Mouse (Mus musculus) left cerebral cortex, adult 18-20 months (tissue): ENCODE results near the gene Csad. TPM values are rescaled to one million over a fixed set of nuclear protein-coding genes. Genes with fewer than 3 reads are reported as not detected.
A peak's percentile ranks its signal among the peaks of the same experiment; 100 is the strongest.
"Not testable (repeated sequence)": the region's sequence is repeated elsewhere in the genome, so short reads cannot be mapped to it uniquely, and the experiment has no call there.

Experiments used
- DNase-seq, 2 experiments: peaks; one replicate each; pipeline ENCODE4 v3.0.0; 2021 to 2022; ENCODE audit warnings: low spot score in 2 of 2, mixed read lengths in 1 of 2
- total RNA-seq, 2 experiments: library from RNA; stranded (reverse); gene quantifications; 2 replicates each; pipeline ENCODE4 v1.2.3; 2021

Gene Csad
- total RNA-seq, 2 experiments from 2014 or later, result 28.5 to 30.6 TPM

- DNase-seq, result no peak
These were observed 38.9 kb downstream of the Csad start for GRCm38 (mm10) chr15:102165468-102166100.

GRCm38 (mm10) chr15:102163900-102164693 is 40.4 kb downstream of the Csad start:
- no peak for DNase-seq

GRCm38 (mm10) chr15:102160415-102161060 is 44.0 kb downstream of the Csad start:
- no peak for DNase-seq

GRCm38 (mm10) chr15:102156836-102157235 is 47.7 kb downstream of the Csad start:
- DNase-seq, result no peak

GRCm38 (mm10) chr15:102155006-102155405 is 49.5 kb downstream of the Csad start:
- DNase-seq, result not testable (repeated sequence)

GRCm38 (mm10) chr15:102152646-102153045 is 51.9 kb downstream of the Csad start:
- DNase-seq, result no peak

GRCm38 (mm10) chr15:102150301-102151135 is 54.0 kb downstream of the Csad start, which contains the start of gene Soat2:
Gene Soat2, plus strand, starts transcription at chr15:102150526.
- DNase-seq, result no peak

GRCm38 (mm10) chr15:102149561-102149960 is 55.0 kb downstream of the Csad start:
- DNase-seq, result no peak

GRCm38 (mm10) chr15:102147674-102148402 is 56.7 kb downstream of the Csad start:
- no peak for DNase-seq

GRCm38 (mm10) chr15:102146882-102147281 is 57.6 kb downstream of the Csad start:
- DNase-seq, result peak; percentile 48 to 57

- no peak for DNase-seq
These were observed 58.4 kb downstream of the Csad start for GRCm38 (mm10) chr15:102146089-102146488.

- DNase-seq, result peak; percentile 73 to 77
These were observed 59.2 kb downstream of the Csad start for GRCm38 (mm10) chr15:102145330-102145729.

- DNase-seq, result no peak
These were observed 59.8 kb downstream of the Csad start for GRCm38 (mm10) chr15:102144726-102145125.

- DNase-seq, result peak; percentile 27 to 46
These were observed 60.2 kb downstream of the Csad start, which contains the start of gene Igfbp6 for GRCm38 (mm10) chr15:102144274-102144711. Gene Igfbp6, plus strand, starts transcription at chr15:102144362.

GRCm38 (mm10) chr15:102142914-102143912 is 61.3 kb downstream of the Csad start:
- peak; percentile 51 to 69 for DNase-seq

GRCm38 (mm10) chr15:102141120-102141519 is 63.4 kb downstream of the Csad start:
- no peak for DNase-seq

- peak; percentile 97 to 98 for DNase-seq
These were observed 68.3 kb downstream of the Csad start, which contains the start of gene Spryd3 for GRCm38 (mm10) chr15:102136129-102136758. Gene Spryd3, minus strand, starts transcription at chr15:102136234.

GRCm38 (mm10) chr15:102135522-102136128 is 68.9 kb downstream of the Csad start:
- no peak for DNase-seq
